Mouse (Mus musculus): ENCODE measurements around the gene Pnpla7. TPM values are rescaled to one million over a fixed set of nuclear protein-coding genes. Genes with fewer than 3 reads are reported as not detected.
A peak's percentile ranks its signal among the peaks of the same experiment; 100 is the strongest.

Pnpla7 gene
- total and polyA plus RNA-seq, 3 experiments: 16.5 to 29.7 (median 22.4) TPM

GRCm38 (mm10) chr2:25094785-25095108, 118.9 kb downstream of the Pnpla7 start:
- TF ChIP-seq CTCF (IDR thresholded peaks at IDR 0.05) (no peak), EP300 (IDR thresholded peaks at IDR 0.05; ENCODE audit: insufficient read depth, low read depth, low read length) (no peak), POLR2A (IDR thresholded peaks at IDR 0.05; ENCODE audit: insufficient read depth, low read depth, low read length) (no peak)
- H3K4me1 ChIP-seq (ENCODE audit: control insufficient read depth, insufficient read depth, low read length): no peaks in the 10 kb centered on the region
- no peak overlapping the region for H3K4me3 ChIP-seq
- H3K27me3 ChIP-seq (ENCODE audit: control insufficient read depth, insufficient read depth, low read length): no peaks in the 10 kb centered on the region
- no peaks in the 10 kb centered on the region for H3K36me3 ChIP-seq (ENCODE audit: control insufficient read depth, insufficient read depth, low read length)
- intact Hi-C loops (cut with DNase I): loop anchor here (5.0 kb wide), 1 partner anchor 63 kb away; no protein-coding TSS in a partner anchor
- 50% methylated on average over 17 of the region's 17 CpGs for WGBS
- H3K79me2 ChIP-seq (replicated peaks; ENCODE audit: control insufficient read depth, insufficient read depth, low read length): no peaks in the 10 kb centered on the region
- no peak overlapping the region for H3K9ac ChIP-seq (ENCODE audit: low read depth, low read length)
- DNase-seq: no peak
- H3K27ac ChIP-seq: no peak overlapping the region

GRCm38 (mm10) chr2:25095109-25095850, 119.4 kb downstream of the Pnpla7 start, which contains the start of gene Noxa1:
Gene Noxa1, minus strand, starts transcription at chr2:25095149.
- Histone ChIP-seq H3K27ac (no peak within 1 kb of the TSS), H3K36me3 (ENCODE audit: control insufficient read depth, insufficient read depth, low read length) (no peaks in the 10 kb centered on the region), H3K4me1 (ENCODE audit: control insufficient read depth, insufficient read depth, low read length) (no peaks in the 10 kb centered on the region), H3K4me3 (no peak within 1 kb of the TSS), H3K79me2 (replicated peaks; ENCODE audit: control insufficient read depth, insufficient read depth, low read length) (no peaks in the 10 kb centered on the region), H3K9ac (ENCODE audit: low read depth, low read length) (no peak within 1 kb of the TSS), H3K27me3 (ENCODE audit: control insufficient read depth, insufficient read depth, low read length) (no peaks in the 10 kb centered on the region)
- DNase-seq: no peak
- intact Hi-C loops (cut with DNase I): loop anchor here (5.0 kb wide), 1 partner anchor 62 kb away; no protein-coding TSS in a partner anchor
- no peak for TF ChIP-seq CTCF (IDR thresholded peaks at IDR 0.05)
- WGBS: 55% methylated on average over 28 of the region's 28 CpGs

GRCm38 (mm10) chr2:25098005-25098615, 122.3 kb downstream of the Pnpla7 start:
- no peak for DNase-seq
- Histone ChIP-seq H3K9ac (ENCODE audit: low read depth, low read length) (no peak overlapping the region), H3K36me3 (ENCODE audit: control insufficient read depth, insufficient read depth, low read length) (no peaks in the 10 kb centered on the region), H3K79me2 (replicated peaks; ENCODE audit: control insufficient read depth, insufficient read depth, low read length) (no peaks in the 10 kb centered on the region), H3K27me3 (ENCODE audit: control insufficient read depth, insufficient read depth, low read length) (no peaks in the 10 kb centered on the region), H3K4me3 (no peak overlapping the region), H3K4me1 (ENCODE audit: control insufficient read depth, insufficient read depth, low read length) (no peaks in the 10 kb centered on the region), H3K27ac (no peak overlapping the region)
- 60% methylated on average over 3 of the region's 3 CpGs for WGBS
- intact Hi-C loops (cut with DNase I): loop anchor here (5.0 kb wide), 1 partner anchor 59 kb away; no protein-coding TSS in a partner anchor
- no peak for TF ChIP-seq CTCF (IDR thresholded peaks at IDR 0.05)
- no peak for TF ChIP-seq POLR2A (IDR thresholded peaks at IDR 0.05; ENCODE audit: insufficient read depth, low read depth, low read length)

GRCm38 (mm10) chr2:25098956-25099355, 123.1 kb downstream of the Pnpla7 start:
- no peaks in the 10 kb centered on the region for H3K27me3 ChIP-seq (ENCODE audit: control insufficient read depth, insufficient read depth, low read length)
- H3K9ac ChIP-seq (ENCODE audit: low read depth, low read length): no peak overlapping the region
- intact Hi-C loops (cut with DNase I): loop anchor here (5.0 kb wide), 1 partner anchor 58 kb away; no protein-coding TSS in a partner anchor
- WGBS: 36% methylated on average over 5 of the region's 5 CpGs
- H3K27ac ChIP-seq: no peak overlapping the region
- DNase-seq: peak; percentile 22 to 45
- no peaks in the 10 kb centered on the region for H3K79me2 ChIP-seq (replicated peaks; ENCODE audit: control insufficient read depth, insufficient read depth, low read length)
- TF ChIP-seq EP300 (IDR thresholded peaks at IDR 0.05; ENCODE audit: insufficient read depth, low read depth, low read length) (0 out of 2 replicates have a peak, but pooled peaks have one; percentile 55), CTCF (IDR thresholded peaks at IDR 0.05) (peak; percentile 73), POLR2A (IDR thresholded peaks at IDR 0.05; ENCODE audit: insufficient read depth, low read depth, low read length) (no peak)
- no peak overlapping the region for H3K4me3 ChIP-seq
- H3K36me3 ChIP-seq (ENCODE audit: control insufficient read depth, insufficient read depth, low read length): no peaks in the 10 kb centered on the region
- H3K4me1 ChIP-seq (ENCODE audit: control insufficient read depth, insufficient read depth, low read length): no peaks in the 10 kb centered on the region

- intact Hi-C loops (cut with DNase I): loop anchor here (5.0 kb wide), 1 partner anchor 58 kb away; no protein-coding TSS in a partner anchor
These were observed 123.9 kb downstream of the Pnpla7 start for GRCm38 (mm10) chr2:25099703-25100102.

More at GRCm38 (mm10) chr2:25099703-25100102, 123.9 kb downstream of the Pnpla7 start:
- 85% methylated on average over 3 of the region's 3 CpGs for WGBS
- Histone ChIP-seq H3K4me1 (ENCODE audit: control insufficient read depth, insufficient read depth, low read length) (no peaks in the 10 kb centered on the region), H3K27ac (no peak overlapping the region), H3K4me3 (no peak overlapping the region), H3K9ac (ENCODE audit: low read depth, low read length) (no peak overlapping the region), H3K79me2 (replicated peaks; ENCODE audit: control insufficient read depth, insufficient read depth, low read length) (no peaks in the 10 kb centered on the region), H3K36me3 (ENCODE audit: control insufficient read depth, insufficient read depth, low read length) (no peaks in the 10 kb centered on the region), H3K27me3 (ENCODE audit: control insufficient read depth, insufficient read depth, low read length) (no peaks in the 10 kb centered on the region)
- no peak for DNase-seq
- no peak for TF ChIP-seq EP300 (IDR thresholded peaks at IDR 0.05; ENCODE audit: insufficient read depth, low read depth, low read length)
- TF ChIP-seq POLR2A (IDR thresholded peaks at IDR 0.05; ENCODE audit: insufficient read depth, low read depth, low read length): no peak
- TF ChIP-seq CTCF (IDR thresholded peaks at IDR 0.05): no peak

Small RNA genes lying within 50 kb of the gene (microRNA-seq; reads per million reads assigned to microRNA genes)
- gene Gm22875: 0 reads per million in 2 experiments
- 0 reads per million in 2 experiments for gene Gm24328
- gene Mir7664: 0 to 0.56 reads per million in 2 experiments

Other genes with a start within 250 kb of the Pnpla7 start
- under 1 TPM; 0.05 to 0.09 TPM for gene Cacna1b, start 212.9 kb upstream of the Pnpla7 start, total RNA-seq (2021)
- 0.12 and 0.25 TPM in 2 replicates for gene Cacna1b, start 212.9 kb upstream of the Pnpla7 start, polyA plus RNA-seq (2012; rRNA removed)
- 10 to 100 TPM; 29.8 to 33.2 TPM for gene Ehmt1, start 56.4 kb upstream of the Pnpla7 start, total RNA-seq (2021)
- 27.0 and 47.8 TPM in 2 replicates for gene Ehmt1, start 56.4 kb upstream of the Pnpla7 start, polyA plus RNA-seq (2012; rRNA removed)
- 1 to 10 TPM; 4.5 to 5.7 TPM for gene Arrdc1, start 40.8 kb upstream of the Pnpla7 start, total RNA-seq (2021)
- gene Arrdc1, start 40.8 kb upstream of the Pnpla7 start, polyA plus RNA-seq (2012; rRNA removed): 21.8 and 27.1 TPM in 2 replicates
- gene Zmynd19, start 26.2 kb upstream of the Pnpla7 start, total RNA-seq (2021): 10 to 100 TPM; 16.7 to 17.5 TPM
- 6.4 and 10.0 TPM in 2 replicates for gene Zmynd19, start 26.2 kb upstream of the Pnpla7 start, polyA plus RNA-seq (2012; rRNA removed)
- gene Dph7, start 13.6 kb upstream of the Pnpla7 start, total RNA-seq (2021): 1 to 10 TPM; 4.0 to 4.4 TPM
- 6.9 and 10.2 TPM in 2 replicates for gene Dph7, start 13.6 kb upstream of the Pnpla7 start, polyA plus RNA-seq (2012; rRNA removed)
- gene Mrpl41, start 935 bp upstream of the Pnpla7 start, total RNA-seq (2021): 10 to 100 TPM; 80.9 to 97.0 TPM
- gene Mrpl41, start 935 bp upstream of the Pnpla7 start, polyA plus RNA-seq (2012; rRNA removed): 82.0 and 90.0 TPM in 2 replicates
- 10 to 100 TPM; 12.4 to 13.3 TPM for gene Nsmf, start 78.3 kb downstream of the Pnpla7 start, total RNA-seq (2021)
- 46.9 and 49.8 TPM in 2 replicates for gene Nsmf, start 78.3 kb downstream of the Pnpla7 start, polyA plus RNA-seq (2012; rRNA removed)
- not detected for gene Entpd8, start 104.3 kb downstream of the Pnpla7 start, total RNA-seq (2021)
- not detected in 2 replicates for gene Entpd8, start 104.3 kb downstream of the Pnpla7 start, polyA plus RNA-seq (2012; rRNA removed)
- gene Noxa1, start 119.1 kb downstream of the Pnpla7 start, total RNA-seq (2021): not detected
- gene Noxa1, start 119.1 kb downstream of the Pnpla7 start, polyA plus RNA-seq (2012; rRNA removed): not detected in 2 replicates
- 1 to 10 TPM; 6.2 to 7.4 TPM for gene Nrarp, start 204.7 kb downstream of the Pnpla7 start, total RNA-seq (2021)
- 10.2 and 11.2 TPM in 2 replicates for gene Nrarp, start 204.7 kb downstream of the Pnpla7 start, polyA plus RNA-seq (2012; rRNA removed)
- gene Tor4a, start 220.9 kb downstream of the Pnpla7 start, total RNA-seq (2021): 1 to 10 TPM; 4.3 to 4.9 TPM
- gene Tor4a, start 220.9 kb downstream of the Pnpla7 start, polyA plus RNA-seq (2012; rRNA removed): 6.8 and 9.4 TPM in 2 replicates
- gene Nelfb, start 235.5 kb downstream of the Pnpla7 start, total RNA-seq (2021): 10 to 100 TPM; 37.4 TPM
- 47.0 and 86.7 TPM in 2 replicates for gene Nelfb, start 235.5 kb downstream of the Pnpla7 start, polyA plus RNA-seq (2012; rRNA removed)
- not detected for gene Stpg3, start 238.6 kb downstream of the Pnpla7 start, total RNA-seq (2021)
- 0.20 TPM in 1 of 2 replicates, not detected in the other for gene Stpg3, start 238.6 kb downstream of the Pnpla7 start, polyA plus RNA-seq (2012; rRNA removed)
- gene Fam166a, start 242.7 kb downstream of the Pnpla7 start, total RNA-seq (2021): not detected
- gene Fam166a, start 242.7 kb downstream of the Pnpla7 start, polyA plus RNA-seq (2012; rRNA removed): 0.21 TPM in 1 of 2 replicates, not detected in the other
- 100 to 1,000 TPM; 327 to 342 TPM for gene Tubb4b, start 248.7 kb downstream of the Pnpla7 start, total RNA-seq (2021)
- gene Tubb4b, start 248.7 kb downstream of the Pnpla7 start, polyA plus RNA-seq (2012; rRNA removed): 315 and 439 TPM in 2 replicates

Measured in heart, adult 2 months (tissue).